ENCODE assay signal across 9 mouse cellular contexts in the genomic region with DNA sequence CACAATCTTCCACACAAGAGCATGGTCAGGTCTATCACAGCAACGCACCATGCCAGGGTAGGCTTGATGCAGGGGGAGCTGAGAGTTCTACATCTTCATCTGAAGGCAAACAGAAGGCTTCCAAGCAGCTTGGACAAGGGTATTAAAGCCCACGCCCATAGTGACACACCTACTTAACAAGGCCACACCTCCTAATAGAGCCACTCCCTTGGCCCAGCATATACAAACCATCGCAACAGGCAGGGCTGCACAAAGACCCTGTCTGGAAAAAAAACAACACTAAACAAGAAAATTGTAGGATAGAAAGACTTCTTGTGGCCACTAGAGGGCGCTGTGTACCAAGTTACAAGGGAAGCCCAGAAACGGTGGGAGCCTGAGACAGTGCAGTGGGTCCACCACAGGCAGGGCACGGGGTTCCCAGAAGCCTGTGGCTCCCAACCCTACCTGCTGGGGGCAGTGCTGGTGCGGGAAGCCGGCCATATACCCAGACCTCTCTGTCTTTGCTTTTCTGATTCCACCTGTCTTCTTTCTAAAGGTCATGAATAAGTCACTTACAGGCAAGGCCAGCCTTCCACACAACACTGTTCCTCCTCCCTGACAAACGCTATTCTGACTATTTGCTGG. TPM values are rescaled to one million over a fixed set of nuclear protein-coding genes. Genes with fewer than 3 reads are reported as not detected.
DNase-seq lines count a peak whose midpoint lies in the region; ATAC-seq lines count a peak whose summit lies in the region.
"Had no signal": no experiment of that assay in that cellular context is flagged by ENCODE, and none has a peak within 500 bp of the region (broad histone marks: within the 10 kb centered on the region; RNA-seq: fewer than 3 reads in every experiment).

No protein-coding gene starts in this region.

- no peak overlapping the region for H3K4me2 ChIP-seq in neural tube, embryonic 15.5 days
- H3K4me2 ChIP-seq in intestine, embryonic 15.5 days (replicated peaks) = no peak overlapping the region
- H3K4me2 ChIP-seq in stomach, embryonic 15.5 days = no peak overlapping the region
- H3K4me2 ChIP-seq: limb, embryonic 15.5 days had no signal

- DNase-seq in adrenal gland, adult (ENCODE audit: inconsistent age in 2 of 2, low spot score in 1 of 2) = peak; percentile 60 to 81
- no peak for DNase-seq in adrenal gland, adult 8-10 months
- peak; percentile 59 for DNase-seq in neural tube, embryonic 10.5 days (ENCODE audit: extremely low spot score, low spot score)
- peak; percentile 22 to 34 for DNase-seq in cerebellum, postnatal 36 days
- DNase-seq in lung, postnatal 36 days = peak; percentile 66

- H3K9me3 ChIP-seq in neural tube, embryonic 15.5 days (replicated peaks) = no peaks in the 10 kb centered on the region
- no peaks in the 10 kb centered on the region for H3K9me3 ChIP-seq in intestine, embryonic 15.5 days
- H3K9me3 ChIP-seq in stomach, embryonic 15.5 days = no peaks in the 10 kb centered on the region
- H3K9me3 ChIP-seq: limb, embryonic 15.5 days had no signal

- H3K4me3 ChIP-seq in neural tube, embryonic 15.5 days (replicated peaks) = no peak overlapping the region
- no peak overlapping the region for H3K4me3 ChIP-seq in intestine, embryonic 15.5 days (replicated peaks)
- H3K4me3 ChIP-seq in stomach, embryonic 15.5 days (replicated peaks) = no peak overlapping the region
- H3K4me3 ChIP-seq: limb, embryonic 15.5 days had no signal

- 21% methylated on average over 9 of the region's 9 CpGs for WGBS in neural tube, embryonic 15.5 days
- WGBS in intestine, embryonic 15.5 days = 23% methylated on average over 9 of the region's 9 CpGs
- 17% methylated on average over 9 of the region's 9 CpGs for WGBS in stomach, embryonic 15.5 days

- H3K9ac ChIP-seq in neural tube, embryonic 15.5 days (replicated peaks) = no peak overlapping the region
- H3K9ac ChIP-seq in intestine, embryonic 15.5 days = no peak overlapping the region
- H3K9ac ChIP-seq in stomach, embryonic 15.5 days = no peak overlapping the region
- H3K9ac ChIP-seq: limb, embryonic 15.5 days had no signal

- no peak for ATAC-seq in neural tube, embryonic 15.5 days (ENCODE audit: low FRiP score)
- ATAC-seq in intestine, embryonic 15.5 days = peak; percentile 56; the same call in 1 of the 2 replicates
- peak; percentile 56; the same call in 1 of the 2 replicates for ATAC-seq in stomach, embryonic 15.5 days (ENCODE audit: insufficient read depth, low FRiP score, low read depth)

- H3K27ac ChIP-seq in neural tube, embryonic 15.5 days (replicated peaks) = no peak overlapping the region
- H3K27ac ChIP-seq in intestine, embryonic 15.5 days = no peak overlapping the region
- no peak overlapping the region for H3K27ac ChIP-seq in stomach, embryonic 15.5 days
- H3K27ac ChIP-seq: limb, embryonic 15.5 days had no signal

- H3K4me1 ChIP-seq in neural tube, embryonic 15.5 days = no peaks in the 10 kb centered on the region
- H3K4me1 ChIP-seq in intestine, embryonic 15.5 days (replicated peaks) = no peaks in the 10 kb centered on the region
- no peaks in the 10 kb centered on the region for H3K4me1 ChIP-seq in stomach, embryonic 15.5 days
- H3K4me1 ChIP-seq: limb, embryonic 15.5 days had no signal

- no peaks in the 10 kb centered on the region; the same call in 1 of the 2 replicates for H3K36me3 ChIP-seq in neural tube, embryonic 15.5 days
- no peaks in the 10 kb centered on the region for H3K36me3 ChIP-seq in intestine, embryonic 15.5 days
- H3K36me3 ChIP-seq in stomach, embryonic 15.5 days = no peaks in the 10 kb centered on the region
- H3K36me3 ChIP-seq: limb, embryonic 15.5 days had no signal

- no peaks in the 10 kb centered on the region for H3K27me3 ChIP-seq in neural tube, embryonic 15.5 days (replicated peaks)
- H3K27me3 ChIP-seq in intestine, embryonic 15.5 days (replicated peaks) = no peaks in the 10 kb centered on the region
- no peaks in the 10 kb centered on the region for H3K27me3 ChIP-seq in stomach, embryonic 15.5 days (replicated peaks)
- H3K27me3 ChIP-seq: limb, embryonic 15.5 days had no signal

RNA-seq across cellular contexts. Expression of gene Lefty2, which starts 18.9 kb away (rescaled TPM):
- total RNA-seq in adrenal gland, adult 8-10 months (2022) = 1 to 10 TPM; 1.1 to 3.0 (median 1.4) TPM
- 1.9 and 3.0 TPM in 2 replicates for polyA plus RNA-seq in neural tube, embryonic 15.5 days (2015; fragmentation: Nextera tagmentation; extraction: Ambion mirVana)
- polyA plus RNA-seq in intestine, embryonic 15.5 days (2015; fragmentation: Nextera tagmentation; extraction: Ambion mirVana) = 0.05 and 0.09 TPM in 2 replicates
- not detected in 2 replicates for polyA plus RNA-seq in stomach, embryonic 15.5 days (2015; fragmentation: Nextera tagmentation; extraction: Ambion mirVana)

RNA-seq across cellular contexts. Expression of gene Sde2, which starts 23.0 kb away (rescaled TPM):
- 10 to 100 TPM; 21.8 to 30.1 (median 25.7) TPM for total RNA-seq in adrenal gland, adult 8-10 months (2022)
- 28.0 and 30.8 TPM in 2 replicates for polyA plus RNA-seq in neural tube, embryonic 15.5 days (2015; fragmentation: Nextera tagmentation; extraction: Ambion mirVana)
- polyA plus RNA-seq in intestine, embryonic 15.5 days (2015; fragmentation: Nextera tagmentation; extraction: Ambion mirVana) = 31.5 and 31.7 TPM in 2 replicates
- polyA plus RNA-seq in stomach, embryonic 15.5 days (2015; fragmentation: Nextera tagmentation; extraction: Ambion mirVana) = 30.7 and 34.4 TPM in 2 replicates

RNA-seq across cellular contexts. Expression of gene Pycr2, which starts 30.1 kb away (rescaled TPM):
- 10 to 100 TPM; 46.5 to 54.7 (median 50.7) TPM for total RNA-seq in adrenal gland, adult 8-10 months (2022)
- 73.7 and 80.6 TPM in 2 replicates for polyA plus RNA-seq in neural tube, embryonic 15.5 days (2015; fragmentation: Nextera tagmentation; extraction: Ambion mirVana)
- polyA plus RNA-seq in intestine, embryonic 15.5 days (2015; fragmentation: Nextera tagmentation; extraction: Ambion mirVana) = 71.4 and 82.4 TPM in 2 replicates
- 101 and 109 TPM in 2 replicates for polyA plus RNA-seq in stomach, embryonic 15.5 days (2015; fragmentation: Nextera tagmentation; extraction: Ambion mirVana)
